Mouse (Mus musculus) brown adipose tissue, adult 24 weeks (tissue): ENCODE measurements around the gene Prr5l. TPM values are rescaled to one million over a fixed set of nuclear protein-coding genes. Genes with fewer than 3 reads are reported as not detected.

ENCODE experiments used
- H3K27ac ChIP-seq: fragments of 200-500 bp; replicated peaks from 2 replicates; pipeline ENCODE4 v1.5.1; 2012; ENCODE audit warnings: low read depth, mild to moderate bottlenecking, low read length
- H3K4me1 ChIP-seq: fragments of 200-500 bp; 2 replicates; pipeline ENCODE4 v1.6.1; 2012; ENCODE audit warnings: low read length, mixed read lengths; ENCODE audit not compliant: control insufficient read depth, insufficient read depth, insufficient read length
- H3K4me3 ChIP-seq: fragments of 200-500 bp; 2 replicates; pipeline ENCODE4 v1.5.1; 2012; ENCODE audit warnings: low read depth, mild to moderate bottlenecking, low read length, moderate library complexity; ENCODE audit not compliant: insufficient read depth
- polyA plus RNA-seq: library from polyadenylated mRNA; stranded (reverse); fragments of >200 nt; gene quantifications from 2 replicates; pipeline ENCODE4 v1.2.4, GENCODE M21; 2012; ENCODE audit not compliant: missing spikeins, insufficient read depth, insufficient read length

The Prr5l gene
- polyA plus RNA-seq, 1 experiment: 1.7 TPM

- H3K4me3 ChIP-seq: no peak overlapping the region
- 0 out of 2 replicates have a peak, but pooled peaks cover 2% of the 10 kb centered on the region for H3K4me1 ChIP-seq
- no peak overlapping the region for H3K27ac ChIP-seq
These were observed 167.0 kb downstream of the Prr5l start for GRCm38 (mm10) chr2:101715650-101716323.

- H3K4me3 ChIP-seq: no peak overlapping the region
- H3K4me1 ChIP-seq: 0 out of 2 replicates have a peak, but pooled peaks cover 2% of the 10 kb centered on the region
- H3K27ac ChIP-seq: no peak overlapping the region
These were observed 171.2 kb downstream of the Prr5l start for GRCm38 (mm10) chr2:101711608-101712007.

GRCm38 (mm10) chr2:101705941-101706485 lies 176.8 kb downstream of the Prr5l start:
- Histone ChIP-seq H3K4me1 (no peaks in the 10 kb centered on the region), H3K4me3 (no peak overlapping the region), H3K27ac (no peak overlapping the region)

- no peak overlapping the region for H3K4me3 ChIP-seq
- no peaks in the 10 kb centered on the region for H3K4me1 ChIP-seq
- no peak overlapping the region; the same call in 1 of the 2 replicates for H3K27ac ChIP-seq
These were observed 183.5 kb downstream of the Prr5l start for GRCm38 (mm10) chr2:101699284-101699683.

GRCm38 (mm10) chr2:101695584-101695983 lies 187.2 kb downstream of the Prr5l start:
- H3K4me1 ChIP-seq: no peaks in the 10 kb centered on the region
- no peak overlapping the region for H3K4me3 ChIP-seq
- H3K27ac ChIP-seq: no peak overlapping the region

- Histone ChIP-seq H3K4me3 (no peak overlapping the region), H3K27ac (no peak overlapping the region), H3K4me1 (no peaks in the 10 kb centered on the region)
These were observed 189.1 kb downstream of the Prr5l start for GRCm38 (mm10) chr2:101693577-101694215.

GRCm38 (mm10) chr2:101693043-101693442 lies 189.8 kb downstream of the Prr5l start:
- Histone ChIP-seq H3K4me3 (no peak overlapping the region), H3K4me1 (no peaks in the 10 kb centered on the region), H3K27ac (no peak overlapping the region)

- no peak overlapping the region for H3K27ac ChIP-seq
- H3K4me1 ChIP-seq: no peaks in the 10 kb centered on the region
- H3K4me3 ChIP-seq: no peak overlapping the region
These were observed 192.5 kb downstream of the Prr5l start for GRCm38 (mm10) chr2:101690252-101690827.

- no peaks in the 10 kb centered on the region for H3K4me1 ChIP-seq
- no peak overlapping the region for H3K27ac ChIP-seq
- H3K4me3 ChIP-seq: no peak overlapping the region
These were observed 194.8 kb downstream of the Prr5l start for GRCm38 (mm10) chr2:101688011-101688410.

- Histone ChIP-seq H3K27ac (no peak overlapping the region), H3K4me3 (no peak overlapping the region), H3K4me1 (peaks cover 1% of the 10 kb centered on the region; the same call in 1 of the 2 replicates)
These were observed 198.4 kb downstream of the Prr5l start for GRCm38 (mm10) chr2:101684421-101684820.

- Histone ChIP-seq H3K27ac (no peak overlapping the region), H3K4me3 (peak overlapping the region; percentile 95), H3K4me1 (peaks cover 4% of the 10 kb centered on the region; the same call in 1 of the 2 replicates)
These were observed 203.6 kb downstream of the Prr5l start for GRCm38 (mm10) chr2:101679164-101679784.

- H3K4me3 ChIP-seq: peak within 1 kb of the TSS; percentile 95
- H3K27ac ChIP-seq: peak within 1 kb of the TSS; percentile 54
- H3K4me1 ChIP-seq: peaks cover 4% of the 10 kb centered on the region; the same call in 1 of the 2 replicates
These were observed 204.4 kb downstream of the Prr5l start, which contains the start of gene Traf6 for GRCm38 (mm10) chr2:101678236-101679021. TSS of gene Traf6 (plus strand) at chr2:101678429.

- Histone ChIP-seq H3K27ac (no peak overlapping the region), H3K4me1 (no peaks in the 10 kb centered on the region), H3K4me3 (no peak overlapping the region)
These were observed 209.3 kb downstream of the Prr5l start for GRCm38 (mm10) chr2:101673547-101673946.

- H3K27ac ChIP-seq: no peak overlapping the region
- no peaks in the 10 kb centered on the region for H3K4me1 ChIP-seq
- H3K4me3 ChIP-seq: no peak overlapping the region
These were observed 214.1 kb downstream of the Prr5l start for GRCm38 (mm10) chr2:101668751-101669150.
